Mouse (Mus musculus): ENCODE measurements around the gene Sh3bgrl.
A peak's percentile ranks its signal among the peaks of the same experiment; 100 is the strongest.
"Not testable (repeated sequence)": the region's sequence is repeated elsewhere in the genome, so short reads cannot be mapped to it uniquely, and the experiment has no call there.

Gene Sh3bgrl

DNA sequence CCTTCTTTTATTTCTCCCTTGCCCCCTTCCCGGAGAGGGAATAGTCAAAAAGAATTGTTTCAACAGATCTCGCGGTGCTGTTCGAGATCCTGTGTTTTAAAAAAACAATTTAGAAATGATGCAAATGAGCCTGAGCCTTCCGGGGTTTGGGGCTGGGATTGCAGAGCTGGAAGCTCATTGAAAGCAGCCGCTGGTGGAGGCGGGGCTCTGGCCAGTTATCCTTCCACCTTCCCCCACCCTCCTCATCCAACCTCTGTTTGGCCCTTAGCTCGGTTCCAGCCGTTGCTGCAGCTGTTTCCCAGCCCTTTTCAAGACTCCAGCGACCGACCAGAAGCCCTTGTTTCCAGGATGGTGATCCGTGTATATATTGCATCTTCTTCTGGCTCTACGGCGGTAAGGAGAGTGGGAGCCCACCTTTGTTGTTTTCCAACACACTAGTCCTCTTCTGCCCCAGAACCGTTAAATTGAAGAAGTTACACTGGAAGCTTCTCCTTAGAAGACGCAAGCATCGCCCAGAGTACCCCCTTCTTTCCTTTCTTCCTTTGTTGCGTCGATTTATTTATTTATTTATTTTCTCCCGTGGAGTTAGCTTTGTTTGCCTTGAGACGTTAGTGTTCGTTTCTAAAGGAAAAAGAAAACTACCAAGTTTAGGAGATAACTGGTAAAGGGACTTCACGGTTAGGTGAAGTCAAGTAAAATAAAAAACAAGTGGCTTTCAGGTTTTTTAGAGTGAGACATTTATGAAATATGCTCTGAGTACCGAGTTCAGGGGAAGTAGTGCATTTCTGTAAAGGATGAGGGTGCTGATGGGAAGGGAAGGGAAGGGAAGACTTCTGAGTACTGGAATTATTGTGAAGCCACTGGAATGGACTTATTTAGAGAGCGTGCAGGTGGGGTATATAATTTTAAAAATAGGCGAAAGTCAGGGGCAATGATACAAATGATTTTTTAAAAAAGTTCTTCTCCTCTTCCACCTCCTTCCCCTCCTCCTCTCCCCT lies at the start of gene Sh3bgrl:
Gene Sh3bgrl (plus strand): TSS at position 121 of the 998 bp plus-strand sequence.
- DNase-seq (ENCODE audit: low spot score in 2 of 2): peak; percentile 15 to 33

DNA sequence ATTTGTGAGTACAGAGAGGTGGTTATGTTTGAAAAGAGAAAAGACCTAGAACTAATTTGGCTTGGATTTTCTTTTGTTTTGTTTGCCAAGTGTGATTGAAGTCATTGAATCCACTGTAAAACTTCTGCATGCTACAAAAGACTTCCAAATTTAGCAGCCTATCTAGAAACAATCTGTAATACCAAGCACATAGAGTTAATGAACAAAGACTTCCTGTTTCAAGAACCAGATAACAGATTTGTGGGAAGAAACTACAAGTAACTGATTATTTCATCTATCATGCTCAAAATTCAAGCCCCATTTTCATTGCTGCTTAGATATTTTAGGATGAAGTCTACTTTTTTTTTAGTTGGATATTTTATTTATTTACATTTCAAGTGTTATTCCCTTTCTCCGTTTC lies 47.4 kb upstream of the Sh3bgrl start:
- no peak for DNase-seq (ENCODE audit: low spot score in 2 of 2)

DNA sequence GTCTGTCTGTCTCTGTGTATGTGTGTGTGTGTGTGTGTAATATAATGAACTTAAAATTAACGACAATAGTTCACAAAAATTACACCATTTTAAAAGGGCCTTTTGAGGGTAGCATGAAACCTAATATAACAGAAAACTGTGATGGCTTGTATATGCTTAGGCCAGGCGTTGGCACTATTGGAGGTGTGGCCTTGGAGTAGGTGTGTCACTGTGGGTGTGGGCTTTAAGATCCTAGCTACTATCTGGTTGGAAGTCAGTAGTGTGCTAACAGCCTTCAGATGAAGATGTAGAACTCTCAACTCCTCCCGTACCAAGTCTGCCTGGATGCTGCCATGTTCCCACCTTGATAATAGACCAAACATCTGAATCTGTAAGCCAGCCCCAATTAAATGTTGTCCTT lies 23.4 kb upstream of the Sh3bgrl start:
- DNase-seq (ENCODE audit: low spot score in 2 of 2): no peak

DNA sequence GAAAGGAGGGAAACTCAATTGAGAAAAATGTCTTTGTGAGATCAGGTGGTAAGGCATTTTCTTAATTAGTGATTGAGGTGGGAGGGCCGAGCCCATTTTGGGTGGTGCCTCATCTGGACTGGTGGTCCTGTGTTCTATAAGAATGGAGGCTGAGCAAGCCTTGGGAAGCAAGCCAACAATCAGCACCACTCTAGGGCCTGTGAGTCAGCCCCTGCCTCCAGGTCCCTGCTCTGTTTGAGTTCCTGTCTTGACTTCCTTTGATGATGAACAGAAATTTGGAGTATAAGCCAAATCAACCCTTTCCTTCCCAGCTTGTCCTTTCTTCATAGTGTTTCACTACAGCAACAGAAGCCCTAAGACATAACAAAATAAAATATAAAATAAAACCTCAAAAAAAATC lies 19.4 kb upstream of the Sh3bgrl start:
- no peak for DNase-seq (ENCODE audit: low spot score in 2 of 2)

DNA sequence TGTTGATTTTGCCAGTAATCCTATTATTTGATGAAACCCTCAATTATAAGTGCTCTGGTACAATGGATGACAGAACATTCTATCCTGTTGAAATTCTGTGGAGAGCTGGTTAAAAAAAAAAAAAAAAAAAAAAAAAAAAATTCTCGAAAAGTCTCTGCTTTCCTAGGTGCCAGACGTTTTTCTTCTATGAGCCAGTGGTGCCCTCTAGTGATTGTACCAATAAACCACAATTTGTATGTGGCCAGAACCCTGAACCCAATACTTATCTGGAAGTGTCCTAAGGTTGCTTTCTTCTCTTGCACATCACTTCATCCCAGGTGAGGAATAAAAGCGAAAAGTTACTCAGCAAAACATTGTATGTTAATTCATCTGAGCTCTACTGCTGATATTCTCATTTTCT lies 18.8 kb upstream of the Sh3bgrl start:
- no peak for DNase-seq (ENCODE audit: low spot score in 2 of 2)

DNA sequence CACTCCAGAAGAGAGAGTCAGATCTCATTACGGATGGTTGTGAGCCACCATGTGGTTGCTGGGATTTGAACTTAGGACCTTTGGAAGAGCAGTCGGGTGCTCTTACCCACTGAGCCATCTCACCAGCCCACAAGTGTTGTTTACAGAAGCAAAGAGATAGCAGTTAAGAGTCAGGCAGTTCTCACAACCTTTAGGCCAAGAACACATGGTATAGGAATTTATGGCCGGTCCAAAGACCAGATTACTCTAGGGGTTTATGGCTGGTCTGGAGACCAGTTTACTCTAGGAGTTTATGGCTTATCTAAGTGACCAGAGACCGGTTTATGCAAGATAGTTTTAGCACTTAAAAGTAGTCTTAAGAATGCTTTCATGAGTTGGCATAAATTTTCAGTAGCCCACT lies 15.8 kb upstream of the Sh3bgrl start:
- not testable (repeated sequence) for DNase-seq (ENCODE audit: low spot score in 2 of 2)

DNA sequence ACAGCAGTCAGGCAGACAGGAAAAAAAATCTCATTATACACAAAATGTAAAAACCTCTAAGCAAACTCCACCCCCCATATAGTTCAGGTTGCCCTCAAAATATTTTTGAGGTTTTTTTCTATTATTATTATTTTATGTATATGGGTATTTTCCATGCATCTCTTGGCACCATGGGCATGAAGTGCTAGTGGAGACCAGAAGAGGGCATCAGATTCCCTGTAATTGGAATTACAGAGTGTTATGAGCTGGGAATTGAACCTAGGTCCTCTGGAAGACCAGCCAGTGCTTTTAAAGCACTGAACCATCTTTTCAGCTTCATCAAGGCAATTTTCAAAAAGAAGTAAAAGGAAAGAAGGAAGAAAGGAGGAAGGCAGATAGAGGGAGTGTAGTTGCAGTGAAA lies 8.1 kb upstream of the Sh3bgrl start:
- no peak for DNase-seq (ENCODE audit: low spot score in 2 of 2)

DNA sequence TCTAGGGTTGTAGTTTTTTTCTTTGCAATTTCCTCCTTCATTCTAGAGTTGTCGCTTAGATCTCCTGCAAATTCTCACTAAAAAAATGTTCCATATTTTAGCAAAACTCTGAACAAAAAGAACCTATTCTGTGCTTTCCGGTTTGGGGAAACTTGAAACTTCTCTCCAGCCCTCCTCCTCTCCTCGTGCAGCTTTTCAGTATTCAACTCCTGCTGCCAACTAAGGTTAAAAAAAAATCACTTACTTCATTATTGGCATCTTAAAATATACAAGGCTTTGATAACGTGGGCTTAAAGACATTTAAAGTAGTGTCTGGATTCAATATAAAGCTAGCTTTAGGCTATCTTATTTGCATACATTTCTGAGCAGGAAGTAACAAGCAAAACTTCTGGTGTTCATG lies 365 bp upstream of the Sh3bgrl start:
- DNase-seq (ENCODE audit: low spot score in 2 of 2): no peak

DNA sequence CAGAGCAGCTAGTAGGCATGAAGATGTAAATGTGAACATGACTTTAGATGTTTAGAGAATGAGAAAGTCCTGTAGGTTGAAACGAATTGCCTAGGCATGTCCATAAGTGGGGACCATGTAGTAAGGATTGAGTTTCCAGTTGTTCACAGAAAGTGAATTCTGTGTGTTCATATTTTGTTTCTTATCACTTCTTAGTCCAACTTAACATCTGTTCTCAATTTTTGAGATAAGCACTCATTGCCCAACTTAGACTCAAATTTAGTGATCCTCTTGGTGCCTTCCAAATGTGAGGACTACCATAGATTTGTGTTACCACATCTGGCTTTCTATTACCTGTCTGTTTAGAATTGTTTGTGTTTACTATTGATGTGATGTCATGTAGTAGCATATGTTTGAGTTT lies 3.3 kb downstream of the Sh3bgrl start:
- DNase-seq (ENCODE audit: low spot score in 2 of 2): no peak

DNA sequence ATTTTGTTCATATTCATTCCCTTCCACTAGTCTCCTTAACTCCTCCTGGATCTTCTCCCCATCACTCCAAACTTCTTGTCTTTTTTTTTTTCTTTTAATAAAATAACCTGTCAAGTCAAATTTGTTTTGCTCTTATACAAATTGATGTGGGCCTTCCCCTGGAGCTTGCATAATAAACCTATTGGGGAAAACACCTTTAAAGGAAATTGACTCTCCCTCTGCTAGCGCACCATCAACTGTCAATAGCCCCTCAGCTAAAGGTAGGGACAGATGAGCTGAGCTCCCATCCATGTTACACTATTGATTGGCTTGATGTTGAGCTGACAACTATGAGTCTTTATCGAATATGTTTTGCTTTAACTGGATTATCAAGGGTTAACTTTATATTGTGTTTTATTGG lies 5.3 kb downstream of the Sh3bgrl start:
- DNase-seq (ENCODE audit: low spot score in 2 of 2): no peak

DNA sequence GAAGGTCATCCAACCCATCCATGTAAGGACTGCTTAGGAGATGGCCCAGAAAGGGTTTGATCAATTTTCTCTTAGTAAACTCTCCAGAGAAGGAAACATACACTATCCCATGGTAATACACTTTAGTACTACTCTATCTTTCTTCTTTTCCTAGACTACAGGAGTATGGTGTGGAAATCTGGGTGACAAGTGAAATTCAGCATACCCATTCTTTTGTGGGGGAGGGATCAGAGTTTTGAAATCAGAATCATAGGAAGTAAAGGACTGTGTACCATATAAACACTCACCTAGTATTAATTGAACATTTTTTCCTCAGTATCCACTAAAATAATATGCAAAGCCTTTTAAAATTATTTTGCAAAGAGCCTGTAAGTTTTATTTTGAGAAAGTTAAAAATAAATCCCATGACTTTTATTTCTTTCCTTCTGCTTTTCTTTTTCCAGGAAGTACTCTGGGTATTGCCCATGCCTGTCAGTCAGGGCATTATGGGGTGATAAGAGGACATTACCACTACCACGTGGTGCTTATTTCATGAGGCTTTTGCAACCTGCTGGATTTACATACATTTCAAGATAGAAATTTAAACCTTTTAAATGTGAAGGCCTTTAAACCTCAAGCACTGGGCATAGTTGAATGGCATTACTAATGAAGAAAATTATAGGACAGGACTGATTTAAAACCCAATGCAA lies 13.1 kb downstream of the Sh3bgrl start:
- no peak for DNase-seq (ENCODE audit: low spot score in 2 of 2)

DNA sequence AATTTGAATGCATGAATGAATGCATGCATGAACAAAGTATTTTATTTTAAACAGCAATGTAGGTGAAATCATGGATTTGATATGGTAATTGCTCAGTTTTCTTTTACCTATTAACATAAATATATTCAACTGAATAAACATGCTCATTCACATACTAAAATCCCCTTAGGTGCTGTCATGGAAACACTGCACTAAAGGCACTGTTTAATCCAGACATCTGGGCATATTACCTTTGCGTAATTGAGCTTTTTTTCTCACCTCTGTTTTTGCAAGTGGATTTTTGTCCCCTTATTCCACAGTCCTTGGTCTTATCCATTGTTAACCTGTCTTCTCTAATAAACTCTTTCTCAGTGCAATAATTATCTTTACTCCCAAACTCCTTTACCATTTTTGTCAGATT lies 17.7 kb downstream of the Sh3bgrl start:
- no peak for DNase-seq (ENCODE audit: low spot score in 2 of 2)

DNA sequence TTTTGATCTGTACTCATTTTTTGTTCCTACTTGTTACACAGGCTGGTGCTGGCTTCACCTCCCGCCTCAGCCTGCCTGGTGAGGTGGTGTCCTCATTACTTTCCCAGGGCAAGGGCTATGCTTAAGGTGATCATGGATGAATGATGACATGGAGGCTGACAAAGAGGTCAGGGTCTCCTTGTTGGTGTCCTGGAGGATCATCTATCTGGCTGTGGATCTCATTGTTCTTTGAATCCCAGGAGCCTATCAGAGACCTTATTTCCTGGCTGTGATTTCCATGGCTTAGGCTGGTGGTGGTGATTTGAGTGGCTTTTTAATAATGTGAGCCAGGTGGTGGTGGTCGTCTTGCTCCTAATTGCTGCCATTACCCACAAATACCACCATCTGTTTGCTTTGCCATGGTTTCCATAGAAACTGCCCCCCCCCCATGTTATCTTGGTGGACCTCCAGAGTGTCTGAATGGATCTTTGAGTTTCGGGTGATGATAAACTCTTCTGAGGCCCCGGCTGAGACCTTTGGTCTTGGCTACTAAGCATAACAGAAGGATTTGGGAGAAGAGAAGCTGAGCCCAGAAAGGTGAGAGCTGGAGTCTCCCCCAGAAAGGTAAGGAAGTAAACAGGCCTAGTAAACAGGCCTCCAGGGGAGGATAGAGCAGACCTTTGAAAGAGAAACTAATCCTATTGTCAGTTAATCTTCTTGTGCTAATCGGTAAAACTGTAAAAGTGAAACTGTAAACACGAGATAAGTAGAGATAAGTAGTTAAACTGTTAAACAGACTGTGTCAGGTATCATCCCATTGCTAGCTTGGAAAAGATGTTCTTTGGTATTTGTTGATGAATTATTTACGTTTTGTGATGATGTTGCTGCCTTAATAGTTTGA lies 18.5 kb downstream of the Sh3bgrl start:
- DNase-seq (ENCODE audit: low spot score in 2 of 2): no peak

DNA sequence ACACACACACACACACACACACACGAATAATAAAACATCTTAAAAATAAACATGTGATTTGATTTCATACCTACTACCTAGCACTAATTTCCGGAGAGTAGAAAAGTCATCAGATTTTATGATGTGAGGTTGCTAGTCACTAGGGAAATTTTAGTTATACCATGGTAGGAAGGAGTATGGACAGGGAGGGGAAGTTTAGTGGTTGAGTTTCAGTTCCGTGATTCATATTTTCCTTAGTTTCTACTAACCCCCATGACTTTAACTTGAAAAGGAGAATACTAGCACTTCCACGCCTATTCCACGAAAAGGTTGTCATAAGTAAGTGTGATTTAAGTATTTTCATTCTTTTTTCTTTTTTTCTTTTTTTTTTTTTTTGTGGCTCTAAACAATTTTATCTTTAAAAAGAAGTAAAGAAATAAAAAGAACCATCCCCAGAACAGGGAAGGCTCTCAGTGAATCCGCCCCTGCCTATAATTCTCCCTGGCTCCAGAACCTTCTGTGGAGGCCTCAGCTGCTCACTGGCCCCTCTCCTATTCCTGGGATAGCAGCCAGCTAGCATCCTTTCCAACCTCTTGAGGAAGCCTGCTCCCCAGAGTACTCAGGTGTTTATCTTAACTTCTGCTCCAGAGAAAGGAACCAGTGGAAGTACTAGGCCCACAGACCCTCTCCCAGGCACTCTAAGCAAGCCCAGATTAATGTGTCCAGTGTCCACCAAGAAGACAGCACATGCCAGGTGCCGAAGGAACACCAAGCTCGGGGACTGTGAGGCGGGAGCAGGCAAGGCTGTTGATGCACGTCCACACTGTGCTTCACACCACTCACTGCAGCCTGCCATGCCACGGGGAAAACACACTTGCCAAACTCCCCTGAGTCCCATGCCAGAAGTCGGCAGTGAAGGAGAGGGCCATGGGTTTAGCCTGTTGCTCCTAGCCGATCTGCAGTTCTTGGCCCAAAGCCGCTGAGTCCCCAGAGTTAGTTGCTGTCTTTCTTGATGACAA lies 25.0 kb downstream of the Sh3bgrl start:
- no peak for DNase-seq (ENCODE audit: low spot score in 2 of 2)

DNA sequence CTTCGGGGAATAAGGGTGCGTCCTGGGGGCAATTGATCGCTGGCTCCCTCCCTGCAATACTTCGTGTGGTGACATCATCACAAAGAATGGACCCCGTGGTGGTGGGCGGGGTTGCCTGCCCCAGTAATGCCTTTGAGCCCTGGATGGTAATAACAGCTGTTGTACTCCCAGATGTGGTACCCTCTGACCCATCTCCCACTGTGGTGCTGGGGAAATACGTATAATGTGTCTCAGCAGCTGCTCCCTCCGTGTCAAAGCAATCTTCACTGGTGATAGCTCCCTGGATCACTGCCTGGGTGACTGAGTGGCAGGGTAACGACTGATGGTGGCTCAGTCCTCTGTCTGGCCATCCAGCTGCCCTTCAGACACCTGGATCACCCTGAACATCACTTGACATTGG lies 26.0 kb downstream of the Sh3bgrl start:
- no peak for DNase-seq (ENCODE audit: low spot score in 2 of 2)

DNA sequence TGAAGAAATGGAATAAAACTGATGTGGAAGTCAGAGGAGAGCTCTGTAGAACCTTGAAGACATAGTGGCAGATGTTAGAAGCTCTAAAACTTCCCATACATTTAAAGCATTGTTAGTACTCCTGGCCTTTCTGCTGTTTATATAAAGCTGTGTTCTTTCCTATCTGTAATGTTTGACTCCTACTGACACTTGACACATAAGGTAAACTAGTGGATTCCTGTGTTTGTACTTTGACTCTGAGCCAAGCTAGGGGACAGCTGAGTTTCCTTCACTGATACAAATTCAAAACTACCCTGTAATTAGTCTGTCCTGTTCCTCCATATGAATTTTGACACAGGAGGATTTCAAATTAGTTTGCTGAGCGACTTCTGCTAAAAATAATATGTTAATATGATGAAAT lies 27.5 kb downstream of the Sh3bgrl start:
- DNase-seq (ENCODE audit: low spot score in 2 of 2): no peak

DNA sequence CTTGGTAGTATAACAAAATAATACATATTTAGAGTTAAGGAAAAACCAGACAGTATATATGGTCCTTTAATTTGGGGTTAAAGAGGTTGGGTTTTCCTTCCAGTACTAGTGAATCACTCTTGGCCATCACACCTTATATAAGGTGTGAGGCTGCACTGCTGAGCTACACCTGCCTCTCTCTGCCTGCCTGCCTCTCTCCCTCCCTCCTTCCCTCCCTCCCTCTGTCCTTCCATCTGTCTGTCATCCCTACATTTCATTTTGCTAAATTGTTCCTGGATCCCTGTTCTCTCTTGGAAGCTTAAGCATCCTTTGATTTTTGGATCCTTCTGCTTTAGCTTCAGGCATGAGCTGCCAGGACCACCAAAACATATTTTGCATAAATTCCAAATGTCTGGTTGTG lies 28.6 kb downstream of the Sh3bgrl start:
- no peak for DNase-seq (ENCODE audit: low spot score in 2 of 2)

DNA sequence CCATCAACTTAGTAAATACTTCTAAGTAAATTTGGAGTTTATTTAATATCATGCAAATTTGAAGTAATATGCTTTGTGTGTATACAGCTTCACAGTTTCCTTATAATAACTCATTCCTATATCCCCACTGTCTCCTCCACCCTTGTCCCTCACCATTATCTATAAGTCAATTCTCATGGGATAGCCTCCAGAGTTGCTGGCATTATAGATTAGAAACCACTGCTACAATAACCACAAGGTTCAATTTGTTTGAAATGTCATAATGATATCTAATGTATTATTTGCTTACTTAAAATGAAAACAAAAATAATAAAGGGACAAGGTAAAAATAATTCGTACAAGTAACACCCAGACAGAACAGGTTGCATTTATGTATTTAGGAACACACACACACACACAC lies 31.7 kb downstream of the Sh3bgrl start:
- no peak for DNase-seq (ENCODE audit: low spot score in 2 of 2)

DNA sequence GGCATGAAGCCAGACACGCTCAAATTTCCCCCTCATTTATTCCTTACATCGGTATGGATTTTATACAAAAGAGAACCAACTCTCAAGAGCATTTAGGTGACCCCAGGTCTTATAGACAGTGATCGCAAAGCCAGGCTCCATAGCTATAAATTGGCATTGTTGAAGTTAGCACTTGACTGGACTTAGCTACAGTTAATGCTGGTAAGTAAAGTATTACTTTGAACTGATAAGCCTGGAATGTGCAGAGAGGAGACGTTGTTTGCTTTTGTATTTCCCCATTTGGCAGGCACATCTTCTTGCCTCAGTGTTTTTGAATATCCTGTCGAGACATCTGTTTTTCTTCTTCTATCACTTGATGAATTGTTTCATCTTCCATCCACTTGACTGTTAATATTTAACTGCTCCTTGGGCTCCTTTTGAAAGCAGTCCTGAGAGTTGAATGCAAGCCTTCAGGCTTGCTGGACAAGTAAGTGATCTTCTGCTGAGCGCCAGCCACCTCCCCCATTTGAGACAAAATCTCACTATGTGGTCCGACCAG lies 32.5 kb downstream of the Sh3bgrl start:
- DNase-seq (ENCODE audit: low spot score in 2 of 2): no peak

DNA sequence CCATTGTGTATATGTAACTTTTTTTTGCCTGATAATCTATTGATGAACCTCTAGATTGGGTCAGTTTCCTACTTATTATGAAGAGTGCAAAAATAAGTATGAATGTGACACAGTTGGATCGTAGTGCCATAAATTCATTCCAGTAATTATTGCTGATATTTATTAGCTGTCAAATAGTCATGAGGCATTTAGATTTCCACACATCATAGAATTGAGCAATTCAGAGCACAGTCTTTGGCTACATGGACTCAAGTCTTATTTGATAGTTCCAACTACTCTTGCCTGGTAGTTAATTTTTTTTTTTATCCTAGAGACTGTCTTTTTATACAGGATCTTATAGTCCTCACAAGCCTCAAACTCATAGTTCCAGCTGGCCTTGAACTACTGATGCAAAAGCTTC lies 34.9 kb downstream of the Sh3bgrl start:
- no peak for DNase-seq (ENCODE audit: low spot score in 2 of 2)

DNA sequence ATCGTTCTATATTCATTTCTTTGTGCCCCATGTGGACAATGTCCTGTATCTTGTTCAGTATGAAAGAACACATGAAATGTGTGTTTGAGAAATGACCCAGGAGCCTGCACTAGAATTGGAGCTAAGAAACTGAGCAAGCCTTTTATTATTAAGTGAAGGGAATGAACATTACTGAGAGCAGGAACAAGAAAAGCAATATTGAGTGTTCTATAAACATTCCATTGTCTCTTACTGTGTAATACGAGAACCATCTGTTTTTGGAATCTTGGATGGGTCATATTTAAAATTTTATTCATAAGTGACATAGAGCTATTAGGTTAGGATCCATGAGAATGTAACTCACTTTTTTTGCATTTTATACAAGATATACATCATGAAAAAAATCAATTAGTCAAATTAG lies 36.7 kb downstream of the Sh3bgrl start:
- DNase-seq (ENCODE audit: low spot score in 2 of 2): no peak

All from spleen, postnatal 14 days (tissue).